Mouse (Mus musculus) lung, postnatal 14 days (tissue): Measurements from ENCODE around the gene C1qtnf7.

ENCODE experiments used
- DNase-seq: peaks from one replicate; pipeline ENCODE4 v3.0.0; 2021

The C1qtnf7 gene

DNA sequence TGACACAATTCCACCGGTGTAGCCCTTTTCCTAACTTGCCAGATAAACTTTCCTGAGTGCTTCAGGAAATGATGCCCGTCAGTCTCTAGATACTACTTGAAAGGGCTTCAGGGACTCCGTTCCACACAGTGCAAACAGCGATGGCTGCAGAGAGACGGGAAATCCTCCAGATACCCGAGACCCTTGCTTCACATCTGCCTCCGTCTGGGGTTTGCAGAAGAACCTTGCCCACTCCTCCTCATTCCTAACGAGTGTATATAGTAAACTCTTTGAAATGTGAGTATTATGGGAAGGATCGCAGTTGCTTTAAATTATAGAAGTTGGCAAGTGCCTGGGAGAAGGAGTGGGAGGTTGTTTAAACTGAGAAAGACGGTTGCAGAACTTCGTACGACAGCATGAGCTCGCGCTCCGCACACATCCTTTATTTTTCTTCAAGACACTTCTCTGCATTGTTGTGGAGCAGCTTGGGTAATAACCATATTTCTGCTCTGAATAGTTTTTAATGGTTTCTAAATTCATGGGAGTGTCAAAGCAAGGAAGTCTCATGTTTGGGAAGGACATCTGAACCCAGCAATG lies at the start of gene C1qtnf7:
C1qtnf7 (plus strand) TSS at position 138 of the 576 bp plus-strand sequence.
- DNase-seq = peak; percentile 31

DNA sequence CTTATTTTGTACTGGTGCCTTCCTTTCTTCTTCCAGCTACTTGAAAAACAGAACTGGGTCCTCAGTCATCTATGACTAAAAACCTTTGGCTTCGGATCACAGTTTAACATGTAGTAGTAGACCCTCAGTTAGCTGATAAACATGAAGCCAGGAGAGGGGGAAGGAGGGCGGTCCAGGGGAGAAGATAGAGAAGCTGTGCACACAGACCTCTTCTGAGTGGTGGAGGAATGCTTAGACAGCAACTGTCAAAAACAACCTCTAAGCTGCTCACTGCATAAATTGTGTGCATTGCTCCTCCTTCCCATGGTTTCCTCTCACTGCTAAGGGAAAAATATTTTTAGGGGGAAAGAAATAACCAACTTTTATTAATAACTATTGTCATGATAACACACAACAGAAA lies 48.6 kb upstream of the C1qtnf7 start:
- DNase-seq = no peak

DNA sequence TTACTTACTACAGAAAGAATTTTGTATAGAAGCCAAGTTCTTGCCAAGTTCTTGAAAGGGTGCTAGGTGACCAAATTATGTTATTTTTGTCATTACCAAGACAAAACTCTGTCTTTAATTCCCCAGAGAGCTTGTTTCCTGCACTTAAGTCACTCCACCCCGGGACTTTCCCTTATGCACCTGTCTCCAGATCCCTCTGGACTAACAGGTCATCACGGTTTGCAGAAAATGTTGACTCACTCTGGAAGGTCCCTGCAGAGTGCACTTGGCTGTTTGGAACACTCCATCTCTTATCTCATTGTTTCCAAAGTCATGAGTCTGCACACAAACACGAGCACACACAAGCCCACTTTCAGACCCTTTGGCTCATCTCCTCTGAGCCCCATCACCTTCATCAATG lies 48.1 kb upstream of the C1qtnf7 start:
- DNase-seq = no peak

DNA sequence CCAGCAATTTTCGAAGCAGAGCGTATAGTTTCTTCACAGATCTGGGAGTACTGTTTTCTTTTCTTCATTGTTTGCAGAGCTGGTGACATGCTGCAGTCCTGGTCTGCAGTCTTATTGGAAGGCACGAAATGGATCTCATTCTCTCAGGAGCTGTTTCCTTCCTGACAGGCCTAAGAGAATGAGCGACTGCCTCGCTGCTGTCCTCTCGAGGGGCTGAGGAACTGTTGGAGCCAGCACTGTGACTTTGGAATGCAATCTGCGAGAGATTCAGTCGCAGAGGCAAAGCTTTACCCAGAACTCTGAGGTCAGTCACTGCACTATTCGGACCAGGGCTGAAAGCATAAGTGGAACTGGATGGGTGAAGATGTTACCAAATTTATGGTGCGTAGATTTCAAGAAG lies 46.4 kb upstream of the C1qtnf7 start:
- DNase-seq = no peak

DNA sequence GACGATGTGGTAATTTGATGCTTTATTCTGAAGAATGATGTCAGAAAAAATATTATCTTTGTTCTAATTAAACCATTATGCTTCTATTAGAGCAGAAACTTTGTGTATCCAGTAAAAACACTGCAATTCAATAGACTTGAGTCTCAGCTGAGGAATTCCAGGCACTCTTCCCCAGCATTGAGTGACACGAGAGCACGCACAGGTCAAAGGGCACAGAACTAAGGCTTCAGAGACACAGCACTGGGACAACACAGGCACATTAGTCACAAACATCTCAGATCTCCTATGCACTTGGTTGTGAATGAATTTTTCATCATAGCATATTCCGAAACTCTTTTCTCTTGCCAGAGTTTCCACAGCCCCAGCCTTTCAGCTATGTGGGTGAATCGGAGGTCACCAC lies 37.4 kb upstream of the C1qtnf7 start:
- peak; percentile 7 for DNase-seq

DNA sequence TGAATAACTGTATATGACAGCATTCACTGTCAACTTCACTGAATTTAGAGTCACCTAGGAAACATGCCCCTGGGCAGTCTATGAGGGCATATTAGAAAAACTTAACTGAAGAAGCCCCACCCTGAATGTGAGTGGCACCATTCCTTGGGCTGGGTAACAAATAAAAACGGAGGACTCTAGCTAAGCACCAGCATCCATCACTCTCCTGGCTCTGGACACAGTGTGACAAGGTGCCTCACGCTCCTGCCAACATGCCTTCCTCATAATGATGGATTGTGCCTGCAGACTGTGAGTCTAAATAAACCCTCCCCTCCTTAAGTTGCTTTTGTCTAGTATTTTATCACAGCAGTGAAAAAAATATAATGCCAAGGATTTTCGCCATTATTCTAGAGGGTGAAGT lies 35.3 kb upstream of the C1qtnf7 start:
- DNase-seq = no peak

DNA sequence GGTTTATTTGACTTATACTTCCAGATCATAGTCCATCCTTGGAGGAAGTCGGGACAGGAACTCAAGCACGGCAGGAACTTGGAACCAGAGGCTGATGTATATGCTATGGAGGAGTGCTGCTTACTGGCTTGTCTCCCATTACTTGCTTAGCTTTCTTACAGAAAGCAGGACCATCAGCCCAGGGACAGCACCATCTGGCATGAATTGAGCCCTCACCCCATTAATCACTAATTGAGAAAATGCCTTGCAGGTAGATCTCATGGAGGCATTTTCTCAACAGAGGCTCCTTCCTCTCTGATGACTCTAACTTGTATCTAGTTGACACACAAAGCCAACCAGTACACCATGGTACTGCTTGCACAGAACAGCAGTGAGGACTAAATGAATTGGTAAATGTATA lies 34.6 kb upstream of the C1qtnf7 start:
- no peak for DNase-seq

DNA sequence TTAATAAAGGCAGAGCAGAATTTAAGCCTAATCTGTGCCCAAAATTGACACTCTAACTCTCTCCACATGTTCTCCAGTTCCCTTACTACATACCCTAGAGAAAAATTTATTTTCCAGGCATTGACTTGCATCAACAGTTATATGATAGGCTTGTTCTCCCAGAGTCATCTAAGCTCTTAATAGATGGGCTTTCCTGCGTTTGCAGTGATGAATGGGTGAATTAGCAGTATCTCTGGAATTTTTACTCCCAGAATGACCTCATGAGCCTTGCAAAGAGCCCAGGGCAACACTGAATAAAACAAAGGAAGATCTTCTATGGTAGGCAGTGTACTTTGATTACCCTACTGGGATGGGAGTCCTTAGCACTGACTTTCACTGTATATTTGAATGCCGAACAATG lies 33.5 kb upstream of the C1qtnf7 start:
- no peak for DNase-seq

DNA sequence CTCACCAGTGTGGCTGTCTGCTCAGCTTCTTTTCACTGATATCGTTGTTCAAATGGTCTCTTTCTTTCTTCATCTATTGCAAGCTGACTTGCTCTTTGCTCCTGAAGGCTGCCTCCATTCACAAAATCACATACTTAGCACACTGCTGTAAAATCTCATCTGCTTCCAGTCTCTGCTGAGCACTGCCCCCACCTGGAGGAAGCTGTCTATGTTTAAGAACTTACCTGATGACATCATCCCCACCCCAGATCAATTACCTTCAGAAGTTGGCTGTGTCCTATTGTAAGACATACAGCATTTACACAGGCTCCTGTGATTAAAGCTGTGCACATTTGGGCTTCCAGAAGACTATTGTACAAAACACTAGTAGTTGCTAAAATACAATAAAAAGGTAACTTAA lies 13.5 kb upstream of the C1qtnf7 start:
- DNase-seq = no peak

DNA sequence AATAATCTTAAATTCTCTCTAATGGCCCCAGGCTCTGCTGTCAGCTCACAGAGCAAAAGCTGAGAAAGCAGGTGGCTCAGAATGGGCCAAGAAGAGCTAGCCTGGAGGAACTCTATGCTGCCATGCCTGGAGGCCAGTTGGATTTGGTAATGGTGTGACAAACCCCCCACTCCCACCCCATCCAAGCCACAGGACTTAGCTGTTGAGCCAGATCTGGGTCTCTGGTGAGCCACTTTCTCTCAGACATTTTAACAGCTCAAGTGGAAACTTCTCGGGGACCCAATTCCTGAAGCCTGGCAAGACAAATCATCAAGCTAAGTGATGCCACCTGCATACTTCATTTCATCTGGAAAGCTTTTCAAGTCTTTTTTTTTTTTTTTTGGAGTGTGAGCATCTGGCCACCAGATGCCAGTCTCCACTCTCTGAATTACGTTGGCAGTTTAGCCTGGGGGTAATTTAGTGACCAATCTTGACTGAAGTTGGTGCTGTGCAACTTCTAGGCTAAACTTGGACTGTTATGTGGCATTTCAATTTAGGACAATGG lies 11.0 kb upstream of the C1qtnf7 start:
- DNase-seq = no peak

DNA sequence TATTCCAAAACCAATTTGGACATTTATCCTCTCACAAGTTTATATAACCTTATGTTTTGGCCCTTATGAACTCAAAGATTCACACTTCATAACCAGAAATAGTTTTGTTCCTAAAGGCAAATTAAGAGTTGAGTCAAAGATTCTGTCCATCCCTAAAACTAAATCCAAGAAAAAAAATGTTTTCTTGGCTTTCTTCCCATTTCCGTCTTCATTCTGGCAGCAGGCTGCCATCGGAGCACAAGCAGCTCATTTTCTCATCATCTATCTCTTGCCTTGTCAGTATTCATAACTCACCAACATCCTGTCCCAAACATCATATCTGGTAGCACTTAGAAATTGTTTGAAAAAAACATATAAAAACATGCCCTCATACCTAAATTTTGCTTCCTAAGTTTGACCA lies 6.9 kb upstream of the C1qtnf7 start:
- DNase-seq = no peak

DNA sequence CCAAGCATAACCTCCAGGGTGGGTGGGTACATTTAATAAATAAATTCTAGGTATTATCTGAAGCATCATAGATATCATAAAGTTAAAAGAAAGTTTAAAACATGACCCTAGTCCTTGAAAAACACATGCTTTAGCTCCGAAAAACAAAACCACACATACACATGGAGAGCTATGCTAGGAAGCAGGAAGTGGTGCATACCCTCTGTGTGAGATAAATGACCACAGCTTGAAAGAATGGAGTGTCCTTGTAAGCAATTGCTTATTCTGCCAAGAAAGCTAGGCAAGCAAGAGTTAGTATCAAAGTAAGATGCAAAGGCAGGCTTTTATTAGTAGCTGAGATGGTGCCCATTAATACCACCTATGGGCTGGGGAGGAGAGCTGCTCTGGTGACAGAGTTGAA lies 6.4 kb upstream of the C1qtnf7 start:
- no peak for DNase-seq

DNA sequence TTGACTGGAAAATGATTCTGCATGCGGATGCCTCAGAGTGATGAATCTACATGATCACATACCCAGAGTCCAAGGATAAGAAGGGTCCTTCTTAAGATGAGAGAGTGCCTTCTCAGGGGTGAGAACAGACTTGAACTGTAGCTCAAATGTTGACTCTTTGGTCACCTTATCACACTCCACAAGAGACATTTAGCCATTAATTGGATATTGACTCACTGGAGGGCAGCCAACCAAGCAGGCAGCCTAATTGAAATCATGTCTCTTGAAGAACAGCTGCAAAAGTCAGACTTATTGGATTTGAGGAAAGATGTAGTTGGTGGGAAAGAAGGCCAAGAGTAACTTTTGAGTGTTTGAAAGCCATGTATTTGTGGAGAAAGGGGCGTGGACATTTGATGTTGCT lies 4.2 kb upstream of the C1qtnf7 start:
- DNase-seq = no peak

DNA sequence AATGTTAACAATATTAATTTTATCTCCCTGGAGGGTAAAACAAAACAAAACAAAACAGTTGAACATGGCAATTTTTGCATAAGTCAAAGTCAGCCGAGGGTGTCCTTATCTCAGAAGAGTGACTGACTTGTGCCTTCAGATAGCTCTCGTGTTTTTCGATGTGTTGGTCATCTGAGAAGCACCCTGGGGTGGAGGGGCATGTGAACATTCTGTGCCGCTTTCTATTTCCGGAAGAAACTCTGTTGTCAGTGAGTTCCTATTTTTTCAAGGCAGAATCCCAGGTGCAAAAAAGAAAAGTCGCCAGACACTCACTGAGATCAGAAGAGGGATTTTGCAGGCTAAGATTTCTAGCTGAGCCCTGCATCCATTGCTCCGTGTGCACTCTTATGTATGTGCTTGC lies 1.2 kb downstream of the C1qtnf7 start:
- DNase-seq = peak; percentile 21

DNA sequence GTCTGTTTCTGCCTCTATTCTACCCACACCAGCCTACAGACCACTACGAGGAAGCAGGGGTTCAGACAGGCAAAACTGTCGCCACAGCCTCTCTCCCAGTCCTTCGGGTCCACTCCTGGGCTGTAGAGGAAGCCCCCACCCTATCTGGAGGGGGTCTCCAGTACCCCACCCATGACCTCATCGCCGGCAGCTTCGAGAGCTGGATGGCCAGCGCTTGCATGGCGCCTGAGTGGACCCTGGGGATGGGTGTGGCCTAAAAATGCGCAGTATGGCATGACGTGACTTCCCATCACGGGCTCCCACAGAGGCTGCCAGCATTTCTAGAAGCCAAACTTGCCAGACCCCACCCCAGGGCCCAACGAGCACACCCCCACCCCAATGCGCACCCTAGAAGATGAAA lies 2.0 kb downstream of the C1qtnf7 start:
- DNase-seq = peak; percentile 50

DNA sequence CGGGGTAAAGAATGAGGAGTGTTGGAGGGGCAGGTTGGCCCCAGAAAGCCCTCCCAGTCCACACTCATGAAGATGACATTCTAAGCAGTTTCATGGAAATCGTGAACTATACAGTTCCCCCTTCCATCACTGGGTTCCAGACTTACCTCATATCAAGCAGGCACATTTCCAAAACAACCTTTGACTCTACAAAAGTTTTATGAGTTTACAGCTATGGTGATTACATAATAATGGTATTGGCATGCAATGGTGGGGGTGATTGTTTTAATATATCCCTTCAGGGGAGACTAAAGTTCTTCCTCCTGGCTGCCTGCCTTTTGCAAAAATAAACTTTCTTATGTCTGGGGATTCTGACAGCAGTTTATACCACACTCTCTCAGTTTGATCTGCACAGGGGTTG lies 4.6 kb downstream of the C1qtnf7 start:
- no peak for DNase-seq

DNA sequence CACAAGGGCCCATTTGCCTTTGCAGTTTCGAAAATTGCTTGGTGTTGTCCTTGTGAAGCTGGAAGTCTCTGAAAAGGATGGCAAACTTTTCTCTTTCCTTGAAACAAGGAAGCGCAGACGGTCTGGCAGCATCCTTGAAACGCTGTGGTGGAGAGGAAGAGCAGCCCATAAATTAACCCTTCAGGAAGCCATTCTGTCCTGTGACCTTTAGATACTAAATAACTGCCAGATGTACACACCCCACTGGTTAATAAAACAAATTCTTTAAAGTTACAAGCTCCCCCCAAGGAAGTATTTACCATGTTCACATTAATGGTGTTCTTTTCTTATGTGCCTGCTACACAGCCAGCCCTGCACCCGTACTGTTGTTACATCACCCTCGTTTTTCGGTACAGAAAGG lies 6.0 kb downstream of the C1qtnf7 start:
- no peak for DNase-seq

DNA sequence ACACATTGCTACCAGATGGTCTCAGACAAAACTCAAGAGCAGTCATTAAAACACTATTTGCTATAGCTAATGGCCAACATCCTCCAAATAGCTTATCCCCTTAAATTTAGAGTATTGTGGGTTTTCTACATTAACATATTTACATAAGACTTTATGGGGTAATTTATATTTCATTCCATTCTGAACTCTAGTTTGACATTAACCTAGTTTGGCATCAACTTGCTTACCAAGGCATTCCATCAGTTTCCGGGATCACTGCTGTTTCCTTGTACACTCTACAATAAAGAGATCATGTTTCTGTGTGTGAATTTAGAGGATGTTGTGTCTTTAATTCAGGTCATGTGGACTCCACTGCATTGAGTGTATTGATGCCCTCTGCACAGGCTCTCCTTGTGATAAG lies 7.5 kb downstream of the C1qtnf7 start:
- no peak for DNase-seq

DNA sequence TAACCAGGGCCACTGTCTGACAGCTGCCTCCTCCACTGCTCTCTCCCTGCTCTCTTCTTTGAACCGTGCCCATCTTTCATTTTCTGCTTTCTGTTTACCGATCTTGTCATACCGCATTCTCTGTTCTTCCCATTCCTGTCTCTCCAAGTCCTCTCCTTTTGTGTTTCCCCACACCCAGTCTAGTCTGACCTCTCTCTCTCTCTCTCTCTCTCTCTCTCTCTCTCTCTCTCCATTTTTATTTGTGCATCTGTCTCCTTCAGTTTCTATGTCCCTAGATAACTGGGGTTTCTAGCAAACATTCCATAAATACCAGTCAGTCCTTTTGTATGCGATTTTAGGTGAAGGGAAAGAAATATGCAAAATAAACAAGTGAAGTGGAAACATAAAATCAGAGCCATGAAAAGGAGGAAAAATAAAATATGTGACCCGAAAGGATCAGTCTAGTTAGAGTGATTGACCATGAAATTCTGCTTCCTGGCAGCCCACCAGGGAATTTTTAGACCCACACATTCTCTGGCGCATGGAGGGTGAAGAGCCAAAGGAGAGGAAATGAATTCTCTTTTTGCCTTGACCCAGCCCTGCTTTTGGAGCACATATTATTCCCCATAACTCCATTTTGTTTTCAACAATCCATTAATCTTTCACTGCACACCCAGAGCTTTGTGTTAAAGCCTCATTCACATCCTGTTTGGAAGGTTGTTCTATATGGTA lies 11.7 kb downstream of the C1qtnf7 start:
- DNase-seq = peak; percentile 44

DNA sequence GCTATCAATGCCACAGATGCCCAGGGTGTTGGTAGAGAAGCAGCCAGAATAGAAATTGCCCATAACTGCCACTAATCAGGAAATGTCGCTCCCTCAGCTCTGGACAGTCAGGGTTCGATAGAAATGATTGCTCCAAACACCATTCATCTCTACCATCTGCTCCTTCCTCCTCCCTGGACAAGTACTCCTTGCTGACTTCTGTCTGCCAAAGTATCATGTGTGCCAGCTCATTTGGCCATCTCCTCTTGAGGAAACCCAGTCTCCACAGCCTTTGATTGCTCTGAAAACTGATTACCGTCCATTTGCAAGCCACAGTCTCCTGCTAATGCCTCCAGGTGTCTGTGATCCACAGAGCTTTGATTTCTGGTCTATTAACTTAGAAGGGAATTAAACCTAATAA lies 14.8 kb downstream of the C1qtnf7 start:
- no peak for DNase-seq

DNA sequence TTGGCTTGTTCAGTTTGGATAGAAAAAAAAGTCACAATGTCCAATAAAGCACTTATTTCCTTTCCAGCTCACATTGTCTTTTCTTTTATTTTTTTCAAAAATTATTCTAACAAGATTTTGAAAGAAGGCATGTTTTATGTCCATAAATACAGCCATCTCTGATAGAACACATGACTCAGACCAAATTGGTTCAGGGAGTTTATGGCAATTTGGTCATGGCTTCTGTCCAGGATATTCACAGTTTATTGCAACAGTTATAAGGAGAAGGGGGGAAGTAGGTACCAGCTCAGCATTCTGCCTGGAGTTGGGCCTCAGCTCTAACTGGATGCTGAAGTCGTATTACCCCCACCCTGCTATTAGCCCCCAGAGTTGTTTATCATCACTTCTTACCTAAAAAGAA lies 15.5 kb downstream of the C1qtnf7 start:
- DNase-seq = no peak

DNA sequence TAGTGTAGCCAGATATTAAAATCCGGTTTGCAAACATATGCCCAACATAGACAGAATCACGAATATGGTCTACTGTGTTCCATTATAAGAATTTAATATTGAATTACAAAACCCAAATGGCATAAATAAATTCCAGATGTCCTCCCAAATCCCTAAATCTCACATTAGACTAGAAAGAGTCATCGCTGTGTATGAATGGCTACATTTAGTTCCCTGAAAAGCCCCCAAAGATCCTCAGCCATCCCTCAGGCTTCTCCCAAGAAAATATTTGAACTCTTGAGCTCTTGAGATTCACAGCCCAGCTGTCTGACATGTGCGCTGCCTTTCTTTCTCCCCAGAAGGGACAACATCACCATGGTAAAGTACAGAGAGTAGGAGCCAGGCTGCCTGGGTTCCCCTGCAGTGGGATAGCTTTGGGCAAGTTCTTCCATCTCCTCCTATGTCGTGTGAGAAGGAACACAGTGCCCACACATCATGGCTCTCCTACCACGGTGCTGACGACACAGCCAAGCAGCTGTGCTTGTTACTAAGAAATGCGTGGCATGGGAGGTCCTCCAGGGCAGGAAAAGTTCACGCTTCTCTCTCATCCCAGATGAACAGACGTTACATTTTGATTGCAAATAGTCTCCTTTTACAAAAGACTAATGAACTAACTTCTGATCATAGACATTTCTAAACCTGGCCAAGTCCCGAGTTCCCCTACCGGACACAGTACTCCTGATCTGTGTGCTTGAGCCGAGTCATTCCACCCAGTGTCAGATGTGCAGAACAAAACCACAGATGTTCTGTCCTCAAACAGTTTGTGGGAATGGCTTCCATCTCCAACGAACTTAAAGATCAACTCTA lies 23.2 kb downstream of the C1qtnf7 start:
- DNase-seq = no peak

DNA sequence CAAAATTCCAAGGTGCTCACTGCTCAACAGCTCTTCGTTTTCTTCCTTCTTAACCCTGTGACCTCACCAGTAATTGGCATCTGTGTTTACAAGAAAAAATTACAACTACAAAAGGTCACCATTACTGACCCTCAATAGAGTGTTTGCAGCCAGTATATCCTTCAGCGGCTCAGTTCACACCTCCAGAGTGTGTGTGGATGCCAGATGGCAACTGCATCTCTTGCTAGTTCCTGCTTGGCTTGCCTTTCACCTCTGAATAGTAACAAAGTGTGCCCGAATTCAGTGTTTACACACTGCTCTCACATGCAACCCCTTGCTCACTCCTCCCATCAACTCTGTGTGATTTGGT lies 23.8 kb downstream of the C1qtnf7 start:
- DNase-seq = no peak

DNA sequence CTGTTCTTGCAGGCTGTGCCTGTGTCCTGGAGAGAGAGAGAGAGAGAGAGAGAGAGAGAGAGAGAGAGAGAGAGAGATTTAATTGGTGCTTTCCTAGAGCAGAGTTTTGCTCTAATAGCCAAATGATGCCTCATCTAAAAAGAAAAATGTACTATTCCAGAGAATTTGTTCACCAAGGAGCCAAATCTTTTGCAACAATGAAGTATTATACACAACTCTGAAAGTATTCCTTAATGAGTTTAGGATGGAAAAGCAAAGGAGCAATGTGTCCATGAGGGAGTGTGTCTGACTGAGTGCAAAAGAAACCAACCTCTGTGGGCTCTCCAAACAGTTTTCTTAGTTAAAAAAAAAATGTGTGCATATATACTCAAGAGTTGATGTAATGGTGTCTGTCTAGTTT lies 24.5 kb downstream of the C1qtnf7 start:
- no peak for DNase-seq
